29 mouse cellular contexts compared by ENCODE assay signal in the genomic region with DNA sequence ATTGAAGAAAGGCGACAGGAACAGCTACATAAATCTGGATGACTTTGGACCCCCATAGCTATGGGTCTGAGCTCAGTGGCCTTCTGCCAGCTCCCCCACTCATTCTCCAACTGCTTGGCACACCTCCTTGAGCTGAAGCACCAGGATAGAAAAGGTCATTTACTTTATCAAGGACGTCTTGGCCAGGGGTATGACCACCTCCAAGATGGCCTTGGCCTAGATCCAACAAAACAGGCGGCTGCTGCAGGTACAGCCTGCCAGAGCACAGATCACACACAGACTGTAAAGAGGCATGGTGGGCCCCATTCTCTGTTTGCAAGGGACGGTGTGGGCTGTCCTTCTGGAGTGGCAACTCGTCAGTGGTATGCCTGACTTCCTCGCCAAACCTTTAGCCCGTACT.
DNase-seq lines count a peak whose midpoint lies in the region; ATAC-seq and TF ChIP-seq lines count a peak whose summit lies in the region.
"Had no signal": no experiment of that assay in that cellular context is flagged by ENCODE, and none has a peak within 500 bp of the region (broad histone marks: within the 10 kb centered on the region; RNA-seq: fewer than 3 reads in every experiment).

No protein-coding gene starts in this region.

- no peak for TF ChIP-seq CTCF in lung, postnatal 0 days (IDR thresholded peaks at IDR 0.05)

- no peaks in the 10 kb centered on the region for H3K9me3 ChIP-seq in lung, postnatal 0 days (ENCODE audit: low read length)
- H3K9me3 ChIP-seq: embryonic facial prominence, embryonic 10.5 days; embryonic facial prominence, embryonic 15.5 days; forebrain, embryonic 13.5 days; hindbrain, embryonic 13.5 days; kidney, embryonic 15.5 days; liver, embryonic 12.5 days; midbrain, embryonic 10.5 days; neural tube, embryonic 13.5 days had no signal

- no peak overlapping the region for H3K9ac ChIP-seq in lung, postnatal 0 days (replicated peaks; ENCODE audit: low read depth)
- H3K9ac ChIP-seq: embryonic facial prominence, embryonic 15.5 days; forebrain, embryonic 13.5 days; hindbrain, embryonic 13.5 days; kidney, embryonic 15.5 days; liver, embryonic 12.5 days; liver, postnatal 0 days; neural tube, embryonic 13.5 days had no signal

- TF ChIP-seq EP300 in lung, postnatal 0 days (IDR thresholded peaks at IDR 0.05): no peak

- peak; percentile 17 for DNase-seq in lung, postnatal 0 days (ENCODE audit: low spot score)
- no peak for DNase-seq in lung, adult 18-20 months
- DNase-seq in cerebellum, adult 18-20 months: peak; percentile 44 to 49
- DNase-seq in cerebellum, adult 9-11 months: peak; percentile 59
- DNase-seq in thymus, postnatal 36 days: no peak
- DNase-seq in neural tube, embryonic 10.5 days (ENCODE audit: extremely low spot score, low spot score): no peak
- no peak for DNase-seq in urinary bladder, postnatal 25 days (ENCODE audit: low spot score)
- DNase-seq: adrenal gland, postnatal 25 days; B cell, adult 2 months; gastrocnemius, postnatal 36 days; heart, adult 18-20 months; heart, postnatal 36 days; kidney, adult 18-20 months; kidney, postnatal 36 days; liver, postnatal 0 days; lung, postnatal 14 days had no signal

- H3K4me3 ChIP-seq in lung, postnatal 0 days (ENCODE audit: low read depth, low read length): no peak overlapping the region
- H3K4me3 ChIP-seq: embryonic facial prominence, embryonic 10.5 days; embryonic facial prominence, embryonic 15.5 days; forebrain, embryonic 13.5 days; hindbrain, embryonic 13.5 days; kidney, embryonic 15.5 days; layer of hippocampus, adult 2 months; left cerebral cortex, adult 2 months; liver, embryonic 12.5 days; midbrain, embryonic 10.5 days; myocyte; neural tube, embryonic 13.5 days had no signal

- no peaks in the 10 kb centered on the region for H3K27me3 ChIP-seq in lung, postnatal 0 days (replicated peaks; ENCODE audit: insufficient read depth, low read length)
- H3K27me3 ChIP-seq: embryonic facial prominence, embryonic 15.5 days; forebrain, embryonic 13.5 days; hindbrain, embryonic 13.5 days; kidney, embryonic 15.5 days; liver, embryonic 12.5 days; neural tube, embryonic 13.5 days had no signal

- no peaks in the 10 kb centered on the region; the same call in 1 of the 2 replicates for H3K4me1 ChIP-seq in lung, postnatal 0 days (ENCODE audit: insufficient read depth, low read depth, low read length)
- H3K4me1 ChIP-seq: embryonic facial prominence, embryonic 10.5 days; embryonic facial prominence, embryonic 15.5 days; forebrain, embryonic 13.5 days; hindbrain, embryonic 13.5 days; kidney, embryonic 15.5 days; liver, embryonic 12.5 days; midbrain, embryonic 10.5 days; neural tube, embryonic 13.5 days had no signal

- WGBS in lung, postnatal 0 days: 56% methylated on average over 7 of the region's 7 CpGs

- no peak for ATAC-seq in lung, postnatal 0 days
- ATAC-seq: forebrain, embryonic 13.5 days; liver, embryonic 12.5 days; liver, postnatal 0 days; midbrain, embryonic 16.5 days had no signal

- no peak overlapping the region for H3K27ac ChIP-seq in lung, postnatal 0 days (ENCODE audit: low read length)
- H3K27ac ChIP-seq: embryonic facial prominence, embryonic 10.5 days; embryonic facial prominence, embryonic 15.5 days; forebrain, embryonic 13.5 days; hindbrain, embryonic 13.5 days; kidney, embryonic 15.5 days; layer of hippocampus, adult 2 months; left cerebral cortex, adult 2 months; liver, embryonic 12.5 days; midbrain, embryonic 10.5 days; neural tube, embryonic 13.5 days had no signal

- H3K4me2 ChIP-seq in lung, postnatal 0 days (replicated peaks; ENCODE audit: low read depth, low read length): no peak overlapping the region
- H3K4me2 ChIP-seq: embryonic facial prominence, embryonic 15.5 days; forebrain, embryonic 13.5 days; heart, embryonic 11.5 days; hindbrain, embryonic 13.5 days; kidney, embryonic 15.5 days; liver, embryonic 12.5 days; neural tube, embryonic 13.5 days had no signal

- no peaks in the 10 kb centered on the region for H3K36me3 ChIP-seq in lung, postnatal 0 days (ENCODE audit: insufficient read depth, low read length)
- H3K36me3 ChIP-seq: embryonic facial prominence, embryonic 10.5 days; embryonic facial prominence, embryonic 15.5 days; hindbrain, embryonic 13.5 days; kidney, embryonic 15.5 days; liver, embryonic 12.5 days; midbrain, embryonic 10.5 days; neural tube, embryonic 13.5 days had no signal

Comparison
In these comparisons a context has a peak if more than half of its experiments do, and no peak if none do; other contexts are left out.
1. DNase-seq: peak in lung, postnatal 0 days (single experiment), cerebellum, adult 18-20 months (2 of 2) and cerebellum, adult 9-11 months (single experiment); none in lung, adult 18-20 months (0 of 2), thymus, postnatal 36 days (0 of 2), neural tube, embryonic 10.5 days (single experiment) and urinary bladder, postnatal 25 days (single experiment).